Mouse (Mus musculus) lung, adult 2 months (tissue): ENCODE measurements around the gene Olfr699.

Experiments
- CTCF ChIP-seq: fragments of 200-500 bp; IDR thresholded peaks from 2 replicates; pipeline ENCODE4 v1.5.1; 2011; ENCODE audit warnings: mild to moderate bottlenecking, low read length, control low read depth; ENCODE audit not compliant: insufficient read depth
- POLR2A ChIP-seq: fragments of 200-500 bp; IDR thresholded peaks from 2 replicates; pipeline ENCODE4 v1.6.1; 2011; ENCODE audit warnings: low read depth, mild to moderate bottlenecking, control low read depth, low read length, borderline replicate concordance; ENCODE audit errors: extremely low read depth

- TF ChIP-seq CTCF, result no peak
- TF ChIP-seq POLR2A, result no peak
These were observed 34.2 kb downstream of the Olfr699 start for GRCm38 (mm10) chr7:106758800-106759199.
